Mouse (Mus musculus) adrenal gland (tissue): ENCODE results near the gene Agbl4.

ENCODE experiments used
- intact Hi-C: fragments of 180-260 bp; cut with DNase I; formaldehyde crosslinking; loops from one replicate; pipeline ENCODE4 v1.15.1; 2025

The Agbl4 gene

GRCm38 (mm10) chr4:111378071-111378470 lies 980.6 kb downstream of the Agbl4 start:
- intact Hi-C loops, result no loop called here

- intact Hi-C loops, result no loop called here
Measured at GRCm38 (mm10) chr4:111383101-111383500, 985.6 kb downstream of the Agbl4 start.

- intact Hi-C loops, result no loop called here
Measured at GRCm38 (mm10) chr4:111390736-111391135, 993.3 kb downstream of the Agbl4 start.

- intact Hi-C loops, result no loop called here
Measured at GRCm38 (mm10) chr4:111399784-111400183, 1002.3 kb downstream of the Agbl4 start.

GRCm38 (mm10) chr4:111400676-111401075 lies 1003.2 kb downstream of the Agbl4 start:
- intact Hi-C loops, result no loop called here

- intact Hi-C loops, result no loop called here
Measured at GRCm38 (mm10) chr4:111403243-111403642, 1005.8 kb downstream of the Agbl4 start.

GRCm38 (mm10) chr4:111410731-111411130 lies 1013.3 kb downstream of the Agbl4 start:
- intact Hi-C loops, result no loop called here

- intact Hi-C loops, result no loop called here
Measured at GRCm38 (mm10) chr4:111414399-111414798, 1016.9 kb downstream of the Agbl4 start.

GRCm38 (mm10) chr4:111414818-111415488 lies 1017.5 kb downstream of the Agbl4 start, which contains the start of gene Bend5:
TSS of gene Bend5 (plus strand) at chr4:111415006.
- intact Hi-C loops, result no loop called here

- intact Hi-C loops, result no loop called here
Measured at GRCm38 (mm10) chr4:111416126-111416525, 1018.7 kb downstream of the Agbl4 start.

- intact Hi-C loops, result no loop called here
Measured at GRCm38 (mm10) chr4:111416551-111416950, 1019.1 kb downstream of the Agbl4 start.

- intact Hi-C loops, result no loop called here
Measured at GRCm38 (mm10) chr4:111417716-111418115, 1020.3 kb downstream of the Agbl4 start.

- intact Hi-C loops, result no loop called here
Measured at GRCm38 (mm10) chr4:111419476-111419875, 1022.0 kb downstream of the Agbl4 start.

- intact Hi-C loops, result no loop called here
Measured at GRCm38 (mm10) chr4:111420031-111420430, 1022.6 kb downstream of the Agbl4 start.

- intact Hi-C loops, result no loop called here
Measured at GRCm38 (mm10) chr4:111420955-111421354, 1023.5 kb downstream of the Agbl4 start.

GRCm38 (mm10) chr4:111421785-111422184 lies 1024.3 kb downstream of the Agbl4 start:
- intact Hi-C loops, result no loop called here

GRCm38 (mm10) chr4:111424371-111424950 lies 1027.0 kb downstream of the Agbl4 start:
- intact Hi-C loops, result no loop called here

GRCm38 (mm10) chr4:111425170-111425569 lies 1027.7 kb downstream of the Agbl4 start:
- intact Hi-C loops, result no loop called here

- intact Hi-C loops, result loop anchor here (5.0 kb wide), 1 partner anchor 61 kb away; no protein-coding TSS in a partner anchor
Measured at GRCm38 (mm10) chr4:111431186-111431585, 1033.7 kb downstream of the Agbl4 start.

GRCm38 (mm10) chr4:111432013-111432412 lies 1034.6 kb downstream of the Agbl4 start:
- intact Hi-C loops, result loop anchor here (5.0 kb wide), 1 partner anchor 60 kb away; no protein-coding TSS in a partner anchor

GRCm38 (mm10) chr4:111432417-111432816 lies 1035.0 kb downstream of the Agbl4 start:
- intact Hi-C loops, result loop anchor here (5.0 kb wide), 1 partner anchor 60 kb away; no protein-coding TSS in a partner anchor

GRCm38 (mm10) chr4:111441709-111442108 lies 1044.2 kb downstream of the Agbl4 start:
- intact Hi-C loops, result no loop called here
